Mouse (Mus musculus): ENCODE measurements around the gene Mfap4. TPM values are rescaled to one million over a fixed set of nuclear protein-coding genes. Genes with fewer than 3 reads are reported as not detected.
A peak's percentile ranks its signal among the peaks of the same experiment; 100 is the strongest.

Gene Mfap4
- 10 to 100 TPM; 70.7 to 78.0 TPM for total RNA-seq (2021)

- peak; percentile 71 for DNase-seq
Measured at GRCm38 (mm10) chr11:61484613-61485540, at the start of gene Mfap4. Mfap4 (plus strand) TSS chr11:61485431.

- no peak for DNase-seq
Measured at GRCm38 (mm10) chr11:61436298-61436697, 48.9 kb upstream of the Mfap4 start.

- DNase-seq: no peak
Measured at GRCm38 (mm10) chr11:61439170-61439569, 46.1 kb upstream of the Mfap4 start.

GRCm38 (mm10) chr11:61440416-61440815 is 44.8 kb upstream of the Mfap4 start:
- DNase-seq: no peak

GRCm38 (mm10) chr11:61441670-61442069 is 43.6 kb upstream of the Mfap4 start:
- no peak for DNase-seq

- DNase-seq: no peak
Measured at GRCm38 (mm10) chr11:61443807-61444206, 41.4 kb upstream of the Mfap4 start.

- DNase-seq: no peak
Measured at GRCm38 (mm10) chr11:61447296-61447695, 37.9 kb upstream of the Mfap4 start.

- peak; percentile 39 for DNase-seq
Measured at GRCm38 (mm10) chr11:61448041-61448440, 37.2 kb upstream of the Mfap4 start.

GRCm38 (mm10) chr11:61448599-61449225 is 36.5 kb upstream of the Mfap4 start:
- DNase-seq: peak; percentile 58

GRCm38 (mm10) chr11:61449499-61450292 is 35.5 kb upstream of the Mfap4 start:
- peak; percentile 21 for DNase-seq

GRCm38 (mm10) chr11:61464071-61464470 is 21.2 kb upstream of the Mfap4 start:
- DNase-seq: no peak

- no peak for DNase-seq
Measured at GRCm38 (mm10) chr11:61465422-61465821, 19.8 kb upstream of the Mfap4 start.

GRCm38 (mm10) chr11:61468534-61468933 is 16.7 kb upstream of the Mfap4 start:
- DNase-seq: no peak

- no peak for DNase-seq
Measured at GRCm38 (mm10) chr11:61469317-61469917, 15.8 kb upstream of the Mfap4 start.

- no peak for DNase-seq
Measured at GRCm38 (mm10) chr11:61470880-61471279, 14.4 kb upstream of the Mfap4 start.

GRCm38 (mm10) chr11:61473630-61474029 is 11.6 kb upstream of the Mfap4 start:
- no peak for DNase-seq

GRCm38 (mm10) chr11:61476786-61477382 is 8.3 kb upstream of the Mfap4 start:
- no peak for DNase-seq

- DNase-seq: no peak
Measured at GRCm38 (mm10) chr11:61477566-61478508, 7.4 kb upstream of the Mfap4 start.

- DNase-seq: no peak
Measured at GRCm38 (mm10) chr11:61478788-61479187, 6.4 kb upstream of the Mfap4 start.

GRCm38 (mm10) chr11:61481239-61482090 is 3.8 kb upstream of the Mfap4 start:
- DNase-seq: no peak

Data from heart, postnatal 4 days (tissue).